Mouse (Mus musculus) urinary bladder, adult 2 months (tissue): ENCODE results near the gene Plcb4. TPM values are rescaled to one million over a fixed set of nuclear protein-coding genes. Genes with fewer than 3 reads are reported as not detected.
"Not testable (repeated sequence)": the region's sequence is repeated elsewhere in the genome, so short reads cannot be mapped to it uniquely, and the experiment has no call there.

Source experiments
- DNase-seq: peaks from one replicate; pipeline ENCODE4 v3.0.0; 2022; ENCODE audit warnings: low spot score
- polyA plus RNA-seq: library from polyadenylated mRNA; depleted of rRNA; stranded (reverse); fragments of >200 nt; gene quantifications from 2 replicates; pipeline ENCODE4 v1.2.3, GENCODE M21; 2012

Plcb4 gene
- polyA plus RNA-seq, 1 experiment = 259 TPM

- no peak for DNase-seq
Measured at GRCm38 (mm10) chr2:135890083-135890482, 231.3 kb downstream of the Plcb4 start.

DNA sequence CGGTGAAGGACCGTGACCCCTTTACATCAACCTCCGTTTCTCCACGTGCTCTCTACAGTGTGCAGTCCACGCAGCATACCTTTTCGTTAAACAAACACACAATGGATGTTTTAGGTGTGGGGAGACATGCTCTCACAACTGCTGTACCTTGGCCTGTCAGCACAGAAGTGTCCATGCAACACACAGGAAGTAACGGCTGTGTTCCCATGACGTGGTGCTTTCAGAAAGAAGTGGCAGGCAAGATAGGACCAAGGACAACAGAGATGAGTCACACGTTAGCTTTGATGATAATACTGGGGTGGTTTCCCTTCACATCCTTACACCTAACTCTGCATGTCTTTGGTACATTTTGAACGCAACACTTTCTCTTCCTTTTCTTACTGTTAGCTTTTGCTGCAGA lies 232.3 kb downstream of the Plcb4 start:
- no peak for DNase-seq

DNA sequence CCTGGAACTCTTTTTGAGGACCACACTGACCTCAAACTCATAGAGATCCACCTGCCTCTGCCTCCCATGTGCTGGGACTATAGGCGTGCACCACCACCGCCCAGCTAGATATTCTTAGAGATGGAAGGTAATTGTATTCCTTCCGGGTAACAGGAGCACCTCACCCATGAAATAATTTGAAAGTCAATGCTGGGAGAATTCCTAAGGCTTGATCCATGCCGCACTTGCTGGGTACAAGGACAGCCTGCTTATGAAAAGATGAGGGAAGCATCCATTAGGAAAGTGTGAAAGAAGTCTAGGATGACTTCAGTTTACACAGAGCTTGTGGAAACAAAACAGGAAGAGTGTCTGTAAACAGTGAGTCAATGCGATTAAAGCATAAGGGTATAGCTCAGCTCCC lies 232.9 kb downstream of the Plcb4 start:
- no peak for DNase-seq

GRCm38 (mm10) chr2:135894582-135894981 lies 235.8 kb downstream of the Plcb4 start:
- no peak for DNase-seq

- DNase-seq = no peak
Measured at GRCm38 (mm10) chr2:135898025-135898424, 239.2 kb downstream of the Plcb4 start.

DNA sequence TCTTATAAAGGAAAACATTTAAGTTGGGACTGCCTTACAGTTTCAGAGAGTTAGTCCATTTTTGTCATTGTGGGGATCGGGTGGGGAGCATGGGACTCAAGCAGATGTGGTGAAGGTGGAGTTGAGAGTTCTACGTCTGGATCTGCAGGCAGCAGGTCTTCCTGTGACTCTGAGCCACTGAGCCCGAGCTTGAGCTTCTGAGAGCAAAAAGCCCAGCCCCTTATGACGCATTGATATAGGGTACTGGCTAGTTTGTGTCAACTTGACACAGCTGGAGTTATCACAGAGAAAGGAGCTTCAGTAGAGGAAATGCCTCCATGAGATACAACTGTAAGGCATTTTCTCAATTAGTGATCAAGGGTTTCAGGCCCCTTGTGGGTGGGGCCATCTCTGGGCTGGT lies 241.1 kb downstream of the Plcb4 start:
- DNase-seq = not testable (repeated sequence)

- no peak for DNase-seq
Measured at GRCm38 (mm10) chr2:135901015-135901414, 242.2 kb downstream of the Plcb4 start.

GRCm38 (mm10) chr2:135904262-135904661 lies 245.5 kb downstream of the Plcb4 start:
- no peak for DNase-seq

GRCm38 (mm10) chr2:135904791-135905190 lies 246.0 kb downstream of the Plcb4 start:
- no peak for DNase-seq

- DNase-seq = no peak
Measured at GRCm38 (mm10) chr2:135914343-135915261, 255.8 kb downstream of the Plcb4 start.

DNA sequence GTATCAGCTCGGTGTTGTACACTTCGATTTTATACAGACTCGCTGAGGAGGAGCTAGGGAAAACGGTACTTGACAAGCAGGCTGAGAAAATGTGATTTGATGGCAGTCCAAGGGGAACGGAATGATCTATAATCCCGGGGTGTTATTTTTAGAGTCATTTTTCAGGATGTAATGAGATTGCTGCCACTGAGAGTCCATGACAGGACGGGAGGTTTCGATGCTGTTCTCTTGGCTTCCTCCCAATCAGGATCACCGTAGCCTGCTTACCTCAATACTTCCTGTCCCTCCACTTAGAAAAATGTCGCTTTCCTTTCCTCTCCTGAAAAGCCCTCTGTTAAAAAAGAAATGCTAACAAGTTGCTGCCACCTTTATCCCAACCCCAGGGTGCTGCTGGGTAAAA lies 257.1 kb downstream of the Plcb4 start:
- DNase-seq = no peak

GRCm38 (mm10) chr2:135917000-135917399 lies 258.2 kb downstream of the Plcb4 start:
- DNase-seq = no peak

GRCm38 (mm10) chr2:135918116-135918515 lies 259.3 kb downstream of the Plcb4 start:
- no peak for DNase-seq

GRCm38 (mm10) chr2:135919641-135920040 lies 260.8 kb downstream of the Plcb4 start:
- no peak for DNase-seq

GRCm38 (mm10) chr2:135926660-135927343 lies 268.0 kb downstream of the Plcb4 start:
- no peak for DNase-seq

DNA sequence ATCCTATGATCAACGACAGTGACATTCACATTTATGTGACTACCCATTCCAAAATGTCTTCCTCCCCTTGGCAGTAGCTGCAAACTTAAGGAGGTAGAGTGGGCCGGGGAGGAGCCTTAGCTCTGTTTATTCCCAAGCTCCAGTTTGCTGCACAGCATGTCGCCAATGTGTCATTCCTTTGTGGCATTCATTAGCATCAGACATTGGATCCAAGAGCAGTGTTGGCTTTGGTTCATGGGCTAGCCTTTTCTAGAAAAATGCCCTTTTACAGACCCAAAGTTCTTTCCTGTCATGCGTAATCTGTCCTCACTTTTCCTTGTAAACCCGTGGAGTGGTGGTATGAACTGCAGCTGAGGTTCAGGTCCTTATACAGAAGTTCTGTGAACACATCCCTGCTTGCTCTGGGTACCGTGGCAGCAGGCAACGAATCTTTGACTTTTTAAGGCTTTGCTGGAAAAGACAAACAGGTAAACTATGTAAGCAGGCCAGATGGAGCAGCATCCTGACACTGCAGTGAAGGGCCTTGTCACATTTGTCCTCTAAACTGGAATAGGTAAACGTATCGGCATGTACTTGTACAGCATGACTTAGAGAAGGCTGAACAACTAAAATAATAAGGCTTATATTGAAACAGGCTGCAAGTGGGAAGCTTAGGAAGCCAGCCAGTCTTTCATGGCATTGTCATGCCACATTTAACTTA lies 270.4 kb downstream of the Plcb4 start:
- DNase-seq = no peak

- no peak for DNase-seq
Measured at GRCm38 (mm10) chr2:135930696-135931095, 271.9 kb downstream of the Plcb4 start.

- no peak for DNase-seq
Measured at GRCm38 (mm10) chr2:135932569-135932968, 273.8 kb downstream of the Plcb4 start.

DNA sequence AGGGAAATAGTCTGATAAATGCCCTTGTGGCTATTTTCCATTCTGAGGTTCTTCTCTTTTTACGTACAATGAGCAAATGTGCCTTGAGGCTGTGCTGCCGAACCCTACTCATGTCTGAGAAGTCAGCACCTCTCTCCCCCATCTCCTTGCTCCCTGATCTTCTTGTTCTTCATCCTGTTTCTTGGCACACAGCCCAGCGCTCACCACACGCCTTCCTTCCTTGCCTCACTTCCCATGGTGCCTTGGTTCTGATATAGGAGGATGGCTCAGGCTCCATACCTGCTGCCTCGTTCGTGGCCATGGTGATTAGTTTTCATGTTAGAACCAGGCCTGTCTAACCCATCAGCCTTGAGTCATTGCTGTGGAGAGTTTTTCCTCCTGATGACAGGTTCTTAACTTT lies 277.6 kb downstream of the Plcb4 start:
- DNase-seq = no peak

DNA sequence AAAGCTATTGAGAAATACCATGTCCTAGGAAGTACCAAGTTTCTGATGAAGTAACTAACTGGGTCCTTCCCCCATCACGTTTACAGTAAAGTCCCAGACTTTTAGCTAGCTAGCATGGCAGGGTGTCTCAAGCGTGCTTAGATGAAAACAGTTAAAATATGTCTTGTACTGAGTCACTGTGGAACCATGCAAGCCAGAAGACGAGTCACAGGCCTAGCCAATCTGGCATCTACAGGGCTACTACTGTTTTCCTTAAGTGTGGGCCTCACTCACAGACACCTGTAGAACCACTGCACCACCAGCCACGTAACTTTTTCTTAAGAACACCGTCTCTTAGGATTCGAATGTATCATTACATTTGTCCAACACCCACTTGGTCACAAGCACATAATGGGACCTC lies 278.8 kb downstream of the Plcb4 start:
- no peak for DNase-seq

GRCm38 (mm10) chr2:135939933-135940332 lies 281.1 kb downstream of the Plcb4 start:
- DNase-seq = no peak

- DNase-seq = no peak
Measured at GRCm38 (mm10) chr2:135947839-135948238, 289.0 kb downstream of the Plcb4 start.
